Mouse (Mus musculus) liver, adult 2 months (tissue): ENCODE data around the gene St5. TPM values are rescaled to one million over a fixed set of nuclear protein-coding genes. Genes with fewer than 3 reads are reported as not detected.

Source experiments
- DNase-seq: peaks from one replicate; pipeline ENCODE4 v3.0.0-alpha.2; 2011; ENCODE audit warnings: low read depth, low spot score; ENCODE audit errors: extremely low read depth
- H3K27ac ChIP-seq: fragments of 200-500 bp; replicated peaks from 2 replicates; pipeline ENCODE4 v1.5.1; 2012; ENCODE audit warnings: low read depth, mild to moderate bottlenecking, control low read depth, inconsistent platforms, low read length; ENCODE audit not compliant: insufficient read depth
- H3K27me3 ChIP-seq: fragments of 200-500 bp; 2 replicates; pipeline ENCODE4 v1.6.1; 2012; ENCODE audit warnings: mild to moderate bottlenecking, moderate library complexity, low read length, inconsistent platforms; ENCODE audit not compliant: control insufficient read depth, insufficient read depth
- H3K36me3 ChIP-seq: fragments of 200-500 bp; 2 replicates; pipeline ENCODE4 v1.6.1; 2012; ENCODE audit warnings: low read length, inconsistent platforms; ENCODE audit not compliant: control insufficient read depth, insufficient read depth
- H3K4me1 ChIP-seq: fragments of 200-500 bp; 2 replicates; pipeline ENCODE4 v1.6.1; 2011; ENCODE audit warnings: low read length; ENCODE audit not compliant: control insufficient read depth, insufficient read depth
- H3K4me3 ChIP-seq: fragments of 200-500 bp; 2 replicates; pipeline ENCODE4 v1.5.1; 2011; ENCODE audit warnings: low read depth, mild to moderate bottlenecking, control low read depth, low read length, moderate library complexity; ENCODE audit not compliant: insufficient read depth
- H3K79me2 ChIP-seq: fragments of 200-500 bp; 2 replicates; pipeline ENCODE4 v1.6.1; 2012; ENCODE audit warnings: inconsistent platforms, mild to moderate bottlenecking, low read length, moderate library complexity; ENCODE audit not compliant: control insufficient read depth, insufficient read depth
- H3K9ac ChIP-seq: fragments of 200-500 bp; 2 replicates; pipeline ENCODE4 v1.6.1; 2012; ENCODE audit warnings: low read depth, mild to moderate bottlenecking, control low read depth, inconsistent platforms, low read length
- CTCF ChIP-seq: fragments of 200-500 bp; IDR thresholded peaks from 2 replicates; pipeline ENCODE4 v1.5.1; 2011; ENCODE audit warnings: low read depth, low read length, control low read depth
- POLR2A ChIP-seq: fragments of 200-500 bp; IDR thresholded peaks from 2 replicates; pipeline ENCODE4 v1.6.1; 2011; ENCODE audit warnings: low read length, control low read depth; ENCODE audit not compliant: insufficient read depth; ENCODE audit errors: extremely low read depth
- WGBS: fragments of 180-500 bp; shearing (Covaris S2); methylation state at CpG from one replicate; pipeline ENCODE4 v1.1.7; 2018; 5-methylcytosine and 5-hydroxymethylcytosine counted together
- polyA plus RNA-seq: library from polyadenylated mRNA; depleted of rRNA; stranded (reverse); fragments of >200 nt; gene quantifications from 2 replicates; pipeline ENCODE4 v1.2.3, GENCODE M21; 2012
- total RNA-seq: library from RNA; depleted of rRNA; stranded (reverse); fragments of >200 nt; gene quantifications from 2 replicates; pipeline ENCODE4 v1.2.3, GENCODE M21; 2014

The St5 gene
- total and polyA plus RNA-seq, 2 experiments: 8.3 to 36.4 TPM

DNA sequence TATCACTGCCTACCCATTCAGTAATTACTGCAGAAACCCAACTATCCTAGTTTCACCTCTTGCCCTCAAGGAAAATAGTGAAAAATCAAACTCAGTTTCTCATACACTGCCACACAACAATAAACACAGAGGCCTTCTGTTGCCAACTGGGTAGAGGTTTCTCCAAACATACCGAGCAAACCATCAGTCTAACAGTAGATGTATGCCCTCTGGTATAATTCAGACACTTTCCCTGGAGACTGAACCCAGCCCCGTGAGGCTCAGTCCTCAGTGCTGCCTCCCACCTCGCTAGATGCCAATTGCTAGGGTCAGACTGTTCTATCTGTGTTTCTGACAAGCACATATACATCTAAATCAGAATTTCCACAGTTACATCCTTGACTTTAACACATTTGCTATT, 83.1 kb downstream of the St5 start:
- no peak overlapping the region for H3K9ac ChIP-seq
- no peaks in the 10 kb centered on the region for H3K27me3 ChIP-seq
- WGBS: 40% methylated on average over 3 of the region's 3 CpGs
- no peaks in the 10 kb centered on the region for H3K79me2 ChIP-seq
- H3K4me3 ChIP-seq: no peak overlapping the region
- 0 out of 2 replicates have a peak, but pooled peaks cover 3% of the 10 kb centered on the region for H3K4me1 ChIP-seq
- TF ChIP-seq POLR2A (no peak), CTCF (no peak)
- H3K27ac ChIP-seq: no peak overlapping the region
- DNase-seq: no peak
- no peaks in the 10 kb centered on the region for H3K36me3 ChIP-seq

DNA sequence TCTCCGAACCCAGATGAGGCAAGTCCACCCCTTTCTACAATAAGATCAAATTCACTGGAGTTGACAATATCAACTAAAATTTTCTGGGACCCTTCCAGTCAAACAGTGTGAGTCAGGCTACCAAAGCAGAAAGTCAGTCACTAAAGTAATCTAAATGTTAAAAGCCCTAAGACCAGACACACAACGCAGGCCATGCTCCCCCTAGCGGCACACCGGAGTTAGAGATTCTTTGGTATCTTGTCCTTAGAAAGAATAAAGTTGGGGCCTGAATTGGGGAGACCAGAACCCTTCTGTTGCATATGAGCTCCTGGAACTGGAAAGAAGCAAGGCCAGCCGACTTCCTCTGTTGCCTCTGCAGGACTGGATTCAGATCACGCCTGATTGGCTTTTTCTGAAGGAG, 84.7 kb downstream of the St5 start:
- Histone ChIP-seq H3K27ac (no peak overlapping the region), H3K36me3 (no peaks in the 10 kb centered on the region), H3K27me3 (no peaks in the 10 kb centered on the region), H3K4me1 (0 out of 2 replicates have a peak, but pooled peaks cover 5% of the 10 kb centered on the region), H3K9ac (no peak overlapping the region), H3K79me2 (peaks cover 3% of the 10 kb centered on the region; the same call in 1 of the 2 replicates), H3K4me3 (no peak overlapping the region)
- DNase-seq: peak; percentile 63
- TF ChIP-seq POLR2A (no peak), CTCF (peak; percentile 85)
- WGBS: 24% methylated on average over 6 of the region's 6 CpGs

- 36% methylated on average over 3 of the region's 3 CpGs for WGBS
- Histone ChIP-seq H3K4me1 (peaks cover 7% of the 10 kb centered on the region), H3K36me3 (no peaks in the 10 kb centered on the region)
Measured at GRCm38 (mm10) chr7:109617838-109618237, 85.6 kb downstream of the St5 start.

DNA sequence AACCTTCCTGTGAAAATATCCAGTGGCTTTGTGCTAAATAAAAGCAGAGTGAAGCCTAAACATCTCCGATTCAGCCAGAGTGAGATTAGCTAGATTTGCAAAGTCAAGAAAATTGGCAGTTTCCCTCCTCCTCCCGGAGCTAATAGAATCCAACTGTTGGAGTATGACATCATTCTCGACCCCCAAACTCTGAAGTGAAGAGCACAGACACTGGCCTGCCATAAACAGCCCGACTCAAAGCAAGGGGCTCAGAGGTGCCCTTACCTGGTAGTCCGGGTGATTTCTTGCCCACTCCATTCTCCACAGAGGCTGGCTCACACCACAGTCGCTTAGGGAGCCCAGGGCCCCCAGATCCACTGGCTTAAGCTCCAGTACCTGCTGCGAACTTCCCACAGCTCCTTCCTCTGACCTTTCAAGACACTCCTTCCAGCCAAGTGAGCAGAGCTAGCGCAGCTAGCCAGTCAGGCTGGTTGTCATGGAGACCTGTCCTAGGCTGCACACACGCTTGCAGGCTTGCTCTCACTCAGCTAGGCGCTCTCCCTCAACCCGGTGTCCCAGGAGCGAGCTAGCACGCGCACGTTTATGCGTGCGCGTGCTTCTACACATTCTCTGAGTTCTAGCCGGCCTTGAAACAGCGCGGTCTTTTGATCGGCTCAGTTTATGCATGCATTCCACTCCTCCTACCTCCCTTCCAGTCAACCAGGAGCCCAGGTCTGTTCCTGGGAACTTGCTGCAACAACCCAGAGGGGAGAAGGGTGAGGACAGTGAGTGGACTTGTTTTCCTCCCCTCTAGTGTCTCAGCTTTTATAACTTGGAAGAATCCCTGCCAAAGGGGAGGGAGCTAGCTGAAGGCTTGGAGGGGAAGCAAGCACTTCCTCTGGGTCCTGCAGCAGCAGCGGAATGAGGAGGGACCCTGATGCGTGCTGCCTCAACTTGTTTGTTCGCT, 87.1 kb downstream of the St5 start:
- Histone ChIP-seq H3K27ac (peak overlapping the region; percentile 33), H3K4me1 (peaks cover 5% of the 10 kb centered on the region), H3K36me3 (no peaks in the 10 kb centered on the region), H3K9ac (peak overlapping the region; percentile 4), H3K4me3 (peak overlapping the region; percentile 36), H3K27me3 (no peaks in the 10 kb centered on the region), H3K79me2 (peaks cover 3% of the 10 kb centered on the region; the same call in 1 of the 2 replicates)
- DNase-seq: peak; percentile 75
- no peak for TF ChIP-seq CTCF
- no peak for TF ChIP-seq POLR2A
- 15% methylated on average over 25 of the region's 25 CpGs for WGBS

More at GRCm38 (mm10) chr7:109617838-109618237, 85.6 kb downstream of the St5 start:
- H3K27ac ChIP-seq: no peak overlapping the region
- H3K4me3 ChIP-seq: no peak overlapping the region
- peaks cover 3% of the 10 kb centered on the region; the same call in 1 of the 2 replicates for H3K79me2 ChIP-seq
- DNase-seq: peak; percentile 46
- no peak overlapping the region for H3K9ac ChIP-seq
- no peak for TF ChIP-seq CTCF
- TF ChIP-seq POLR2A: no peak
- H3K27me3 ChIP-seq: no peaks in the 10 kb centered on the region

DNA sequence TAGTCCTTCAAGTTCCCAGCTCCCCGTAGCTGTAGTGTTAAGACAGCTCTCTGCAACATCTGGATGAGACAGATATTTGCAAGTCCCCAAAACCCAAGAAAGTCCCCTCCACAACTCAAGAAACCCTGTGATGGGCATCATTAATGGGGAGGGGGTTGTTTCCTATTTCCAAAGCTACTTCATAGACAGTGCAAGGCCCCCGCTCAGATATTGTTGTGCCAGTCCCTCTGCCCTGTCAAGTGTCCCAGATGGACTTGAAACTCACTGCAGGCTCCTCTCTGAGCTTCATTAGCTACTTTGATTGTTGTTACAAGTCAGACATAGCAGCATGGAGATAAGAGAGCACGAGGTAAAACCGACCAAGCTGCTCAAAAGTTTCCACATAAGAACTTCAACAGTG, 87.8 kb downstream of the St5 start:
- no peak for TF ChIP-seq CTCF
- TF ChIP-seq POLR2A: no peak
- no peaks in the 10 kb centered on the region for H3K27me3 ChIP-seq
- 65% methylated on average over 4 of the region's 4 CpGs for WGBS
- peaks cover 3% of the 10 kb centered on the region; the same call in 1 of the 2 replicates for H3K79me2 ChIP-seq
- H3K36me3 ChIP-seq: no peaks in the 10 kb centered on the region
- peak overlapping the region; percentile 26; the same call in 1 of the 2 replicates for H3K27ac ChIP-seq
- DNase-seq: no peak
- peak overlapping the region; percentile 12; the same call in 1 of the 2 replicates for H3K9ac ChIP-seq
- H3K4me3 ChIP-seq: no peak overlapping the region
- H3K4me1 ChIP-seq: peaks cover 5% of the 10 kb centered on the region

- H3K27ac ChIP-seq: no peak overlapping the region
- TF ChIP-seq POLR2A (no peak), CTCF (no peak)
- H3K79me2 ChIP-seq: peaks cover 3% of the 10 kb centered on the region; the same call in 1 of the 2 replicates
- H3K4me3 ChIP-seq: 0 out of 2 replicates have a peak overlapping the region, but pooled peaks have one; percentile 20
- peak overlapping the region; percentile 5; the same call in 1 of the 2 replicates for H3K9ac ChIP-seq
- no peak for DNase-seq
- no peaks in the 10 kb centered on the region for H3K36me3 ChIP-seq
- H3K27me3 ChIP-seq: no peaks in the 10 kb centered on the region
- peaks cover 5% of the 10 kb centered on the region for H3K4me1 ChIP-seq
- 56% methylated on average over 4 of the region's 4 CpGs for WGBS
Measured at GRCm38 (mm10) chr7:109614939-109615338, 88.5 kb downstream of the St5 start.
